Mouse (Mus musculus) gastrocnemius, postnatal 25 days (tissue): Measurements from ENCODE around the gene Ripor1. TPM values are rescaled to one million over a fixed set of nuclear protein-coding genes. Genes with fewer than 3 reads are reported as not detected.
"Not testable (repeated sequence)": the region's sequence is repeated elsewhere in the genome, so short reads cannot be mapped to it uniquely, and the experiment has no call there.

Experiments used
- DNase-seq: peaks from one replicate; pipeline ENCODE4 v3.0.0; 2022
- long read RNA-seq, 2 experiments: library from polyadenylated mRNA; stranded (forward); transcript quantifications; one replicate each; pipeline ENCODE4 v2.0.0; 2021
- total RNA-seq, 2 experiments: library from RNA; stranded (reverse); gene quantifications; 1 replicate in 1 of 2; 2 replicates in 1 of 2; pipeline ENCODE4 v1.2.3; 2021

Ripor1 gene
- 10 to 100 TPM; 15.5 to 19.6 TPM for total RNA-seq
- long read RNA-seq, experiment 1, full-length matches to known transcripts, result 1 of 8 reads
- long read RNA-seq, experiment 1, partial matches to known transcripts, result 4 of 8 reads
- long read RNA-seq, experiment 1, other reads (novel, unspliced or antisense), result 3 of 8 reads
- long read RNA-seq, experiment 2, full-length matches to known transcripts, result 1 of 5 reads
- long read RNA-seq, experiment 2, partial matches to known transcripts, result 3 of 5 reads
- long read RNA-seq, experiment 2, other reads (novel, unspliced or antisense), result 1 of 5 reads

DNA sequence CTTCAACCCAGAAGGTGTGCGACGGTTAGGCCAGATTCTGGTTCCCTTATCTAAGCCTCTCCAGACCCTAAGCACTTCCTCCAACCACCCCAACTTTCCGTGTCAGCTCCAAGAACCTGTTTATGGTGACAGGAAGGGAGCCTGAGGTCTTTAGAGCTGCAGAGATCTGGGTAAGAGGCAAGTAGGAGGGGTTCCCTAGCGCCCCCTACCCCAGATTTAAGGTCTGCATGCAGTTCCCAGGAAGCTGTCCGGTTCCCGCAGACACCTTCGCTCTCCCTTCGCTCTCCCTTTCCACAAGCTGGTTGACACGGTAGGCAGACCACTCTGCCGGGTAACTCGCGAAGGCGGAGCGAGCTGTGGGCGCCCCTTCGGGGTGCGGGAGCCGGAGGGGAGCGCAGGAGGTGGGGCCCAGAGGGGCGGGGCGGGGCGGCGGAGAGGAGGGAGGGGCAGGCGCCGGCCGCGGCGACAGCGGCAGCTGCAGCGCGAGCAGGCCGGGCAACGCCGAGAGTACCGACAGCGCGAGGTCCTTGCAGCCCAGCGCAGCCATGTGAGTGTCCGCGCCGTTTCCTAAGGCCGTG is at the start of gene Ripor1:
Gene Ripor1, plus strand, starts transcription at position 452 of the 578 bp plus-strand sequence.
- peak; percentile 84 for DNase-seq

DNA sequence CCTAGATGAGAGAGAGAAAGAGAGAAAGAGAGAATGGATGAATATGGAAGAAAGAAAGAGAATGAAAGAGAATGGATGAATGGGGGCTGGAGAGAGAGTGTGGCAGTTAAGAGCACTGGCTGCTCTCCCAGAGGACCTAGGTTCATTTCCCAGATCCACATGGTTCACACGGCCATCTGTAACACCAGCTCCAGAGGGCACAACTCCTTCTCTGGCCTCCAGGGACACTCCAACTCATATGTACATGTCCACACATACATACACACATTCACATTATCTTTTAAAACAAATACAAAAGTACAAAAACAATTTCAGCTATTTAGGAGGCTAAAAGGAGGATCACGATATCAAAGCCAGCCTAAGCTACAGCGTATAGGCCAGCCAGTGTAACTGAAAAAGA is 42.2 kb upstream of the Ripor1 start:
- no peak for DNase-seq

DNA sequence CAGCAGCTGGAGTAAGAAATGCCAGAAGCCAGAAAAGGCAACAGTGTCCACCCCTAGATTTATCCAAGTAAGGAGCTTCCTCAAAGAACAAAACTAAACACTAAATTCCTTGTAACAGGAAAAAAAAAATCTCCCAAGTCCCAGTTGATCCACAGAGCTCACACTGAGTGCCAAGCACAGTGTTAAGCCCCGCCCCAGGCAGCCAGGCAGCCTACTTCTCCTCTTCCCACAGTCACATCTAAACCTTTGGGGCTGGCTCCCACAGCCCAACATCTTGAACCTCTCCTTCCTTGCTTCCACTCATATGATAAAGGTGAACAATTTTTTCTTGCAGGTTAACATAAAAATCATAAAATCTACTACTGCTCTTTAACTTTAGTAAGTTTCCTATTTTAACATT is 41.2 kb upstream of the Ripor1 start:
- no peak for DNase-seq

DNA sequence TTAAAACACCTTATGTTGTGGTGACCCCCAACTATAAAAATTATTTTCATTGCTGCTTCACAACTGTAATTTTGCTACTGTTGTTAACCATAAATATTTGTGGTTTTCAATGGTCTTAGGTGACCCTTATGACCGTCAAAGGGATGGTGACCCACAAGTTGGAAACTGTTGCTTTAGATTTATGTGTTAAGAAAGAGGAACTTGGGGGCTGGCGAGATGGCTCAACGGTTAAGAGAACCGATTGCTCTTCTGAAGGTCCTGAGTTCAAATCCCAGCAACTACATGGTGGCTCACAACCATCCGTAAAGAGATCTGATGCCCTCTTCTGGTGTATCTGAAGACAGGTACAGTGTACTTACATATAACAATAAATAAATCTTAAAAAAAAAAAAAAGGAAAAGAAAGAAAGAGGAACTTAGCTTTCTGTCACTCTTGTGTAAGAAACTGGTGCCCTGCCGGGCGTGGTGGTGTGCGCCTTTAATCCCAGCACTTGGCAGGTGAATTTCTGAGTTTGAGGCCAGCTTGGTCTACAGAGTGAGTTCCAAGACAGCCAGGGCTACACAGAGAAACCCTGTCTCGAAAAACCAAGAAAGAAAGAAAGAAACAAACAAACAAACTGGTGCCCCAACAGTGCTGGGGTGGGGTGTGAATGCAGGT is 40.4 kb upstream of the Ripor1 start:
- not testable (repeated sequence) for DNase-seq

DNA sequence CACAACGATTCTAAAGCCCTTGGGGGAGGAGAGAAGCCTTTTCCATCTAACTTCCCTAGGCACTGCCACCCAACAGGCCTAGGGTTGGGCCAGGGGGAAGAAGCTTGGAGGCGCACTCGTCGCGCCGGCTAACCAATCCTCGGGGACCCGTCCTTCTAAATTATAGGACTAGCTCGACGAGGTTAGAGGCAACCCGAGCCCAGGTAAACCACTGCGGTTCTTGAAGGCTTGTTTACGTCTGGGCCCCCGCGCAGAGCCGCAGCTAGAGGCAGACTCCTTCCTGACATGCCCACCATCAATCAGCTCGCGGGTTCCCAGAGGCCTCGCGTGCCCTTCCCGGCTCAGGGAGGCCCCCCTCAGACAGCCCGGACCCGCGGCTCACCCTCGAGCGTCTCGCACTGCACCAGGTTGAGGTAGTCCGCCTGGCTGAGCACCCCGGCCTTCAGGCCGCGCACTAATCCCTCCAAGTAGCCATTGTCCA is 39.6 kb upstream of the Ripor1 start:
- DNase-seq, result no peak

DNA sequence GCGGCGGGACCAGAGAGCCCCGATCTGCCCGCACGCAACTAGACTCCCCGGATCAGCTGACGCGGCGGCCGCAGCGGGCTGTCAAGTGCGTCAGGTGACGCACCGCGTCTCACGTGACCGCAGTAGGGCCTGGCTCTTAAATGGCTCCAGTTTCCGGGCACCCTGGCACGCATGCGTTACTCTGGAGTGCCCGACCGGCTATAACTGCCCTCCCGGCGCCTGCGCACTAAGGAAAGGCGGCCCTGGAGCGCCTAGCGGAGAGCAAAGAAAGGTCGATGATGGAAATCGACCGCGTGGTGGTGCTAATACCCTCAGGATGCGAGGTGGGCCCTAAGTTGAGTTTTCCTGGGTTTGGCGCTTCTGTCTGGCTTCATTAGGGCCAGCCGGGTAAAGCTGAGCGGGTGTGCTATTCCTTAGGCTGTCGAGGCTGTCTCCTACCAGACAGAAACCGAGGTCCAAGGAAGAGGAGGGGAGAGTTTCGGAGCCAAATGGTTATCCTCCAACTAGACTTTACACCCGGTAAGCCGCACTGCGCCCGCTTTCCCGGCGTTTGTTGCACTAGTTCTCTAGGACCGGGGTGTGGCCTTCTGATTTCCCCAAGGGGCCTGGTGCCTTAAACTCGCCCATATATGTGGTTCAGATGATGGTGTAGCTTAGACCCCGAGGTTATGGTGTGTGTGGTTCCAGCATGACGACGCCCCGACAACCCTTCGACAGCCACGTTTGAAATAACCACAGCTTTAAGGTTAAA is 38.9 kb upstream of the Ripor1 start, which contains the start of gene Atp6v0d1:
Gene Atp6v0d1, minus strand, starts transcription at position 96 of the 751 bp plus-strand sequence.
- DNase-seq, result peak; percentile 100

DNA sequence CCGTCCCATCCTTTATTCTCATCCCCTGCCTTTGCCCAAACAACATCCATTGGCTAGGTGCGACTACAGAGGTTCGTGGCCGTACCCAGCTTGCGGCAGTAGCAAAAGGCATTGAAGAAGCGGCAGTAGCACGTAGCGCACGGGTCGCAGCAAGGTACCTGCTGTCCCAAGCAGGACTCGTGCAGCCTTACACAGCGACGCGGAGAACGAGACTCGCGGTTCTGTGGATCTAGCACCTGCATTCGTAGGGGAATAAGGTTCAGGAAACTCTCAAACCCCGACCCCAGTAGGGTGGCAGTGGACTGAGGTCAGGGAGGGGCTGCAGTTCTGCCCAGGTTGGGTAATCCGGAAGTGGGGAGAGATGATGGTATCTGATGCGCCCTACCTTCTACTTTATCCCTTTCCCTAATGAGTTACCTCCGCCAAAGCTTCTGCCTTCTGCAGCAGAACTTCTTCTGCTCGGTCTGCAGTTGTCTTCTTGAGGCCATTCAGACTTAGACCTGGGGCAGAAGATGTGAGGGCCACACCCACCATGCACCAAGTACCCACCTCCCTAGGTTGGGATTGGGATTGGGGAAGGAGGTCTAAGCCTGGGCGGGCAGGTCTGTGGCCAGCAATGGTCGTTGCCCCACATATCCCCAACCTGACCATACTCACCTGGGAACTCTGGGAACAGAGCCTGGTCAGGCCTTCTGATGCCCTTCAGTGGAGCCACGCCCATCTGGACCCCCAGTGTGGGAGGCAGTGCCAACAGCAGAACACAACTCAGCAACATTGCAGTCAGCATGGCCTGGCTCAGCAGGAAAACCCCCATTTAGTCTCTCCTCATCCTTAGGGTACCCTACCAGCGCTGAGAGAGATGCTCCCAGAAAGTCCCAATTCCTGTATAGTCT is 38.1 kb upstream of the Ripor1 start:
- peak; percentile 19 for DNase-seq

DNA sequence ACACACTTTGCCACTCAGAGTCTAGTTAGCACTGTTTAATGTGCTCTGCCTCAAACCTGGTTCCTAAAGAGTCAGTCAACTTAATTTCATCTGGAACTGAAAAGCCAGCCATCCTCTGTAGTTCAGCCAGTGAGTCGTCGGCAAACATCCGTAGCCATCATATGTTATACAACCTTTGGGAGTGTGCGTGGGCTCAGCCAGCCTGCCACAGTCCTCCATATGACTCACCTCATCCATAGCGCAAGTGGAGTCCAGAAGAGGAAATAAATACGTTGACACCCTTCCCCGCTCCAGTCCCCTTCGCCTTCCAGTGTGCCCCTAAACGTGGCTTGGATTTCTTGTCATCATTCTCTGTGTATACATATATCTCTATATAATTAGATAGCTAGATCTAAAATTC is 33.2 kb upstream of the Ripor1 start:
- DNase-seq, result no peak

DNA sequence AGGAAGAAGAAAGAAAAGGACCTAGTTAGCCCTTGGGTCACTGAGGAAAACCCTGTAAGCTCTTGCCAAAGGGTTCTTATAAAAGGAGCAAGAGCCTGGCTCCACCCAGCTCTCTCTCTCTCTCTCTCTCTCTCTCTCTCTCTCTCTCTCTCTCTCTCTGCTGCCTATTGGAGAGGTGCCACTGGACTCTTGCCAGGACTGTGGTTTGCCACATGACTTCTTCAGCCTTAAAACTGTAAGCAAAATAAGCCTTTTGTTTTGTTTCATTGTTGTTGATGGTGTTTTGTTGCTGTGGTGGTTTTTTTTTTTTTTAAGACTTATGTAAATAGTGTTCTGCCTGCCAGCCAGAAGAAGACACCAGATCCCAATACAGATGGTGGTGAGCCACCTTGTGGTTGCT is 31.6 kb upstream of the Ripor1 start:
- DNase-seq, result peak; percentile 23

DNA sequence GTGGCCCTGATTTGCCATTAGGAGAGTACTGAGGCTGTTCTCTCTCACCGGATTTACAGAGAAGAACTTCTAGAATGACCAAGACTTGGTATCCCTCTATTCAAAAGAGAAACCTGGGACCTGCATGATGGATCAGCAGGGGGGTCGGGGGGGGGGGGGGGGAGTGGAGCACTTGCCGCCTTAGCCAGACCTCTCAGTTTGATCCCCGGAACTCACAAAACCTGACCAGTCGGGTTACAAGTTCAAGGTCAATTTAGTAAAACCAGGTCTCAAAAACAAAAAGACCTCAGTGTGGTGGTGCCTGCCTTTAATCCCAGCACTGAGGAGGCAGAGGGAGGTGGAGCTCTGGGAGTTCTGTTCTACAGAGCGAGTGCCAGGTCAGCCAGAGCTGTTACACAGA is 30.3 kb upstream of the Ripor1 start:
- DNase-seq, result no peak

DNA sequence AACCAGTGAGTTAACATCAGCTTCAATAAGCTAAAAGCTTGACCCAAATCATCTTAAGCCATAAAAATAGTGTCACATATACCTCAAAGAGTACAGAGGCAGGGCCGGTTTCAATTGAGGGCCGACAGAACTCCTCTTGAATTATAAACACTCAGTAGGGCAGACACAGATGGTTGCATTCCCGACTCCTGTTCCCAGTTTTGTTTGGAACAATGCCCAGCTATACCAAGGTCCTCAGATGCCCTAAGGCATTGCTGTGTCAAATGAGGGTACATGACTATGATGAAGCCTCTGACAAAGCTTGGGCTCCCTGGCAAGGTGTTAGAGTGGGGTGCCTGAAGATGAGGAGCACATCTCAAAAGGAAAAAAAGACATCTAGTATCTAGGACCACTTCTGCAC is 29.5 kb upstream of the Ripor1 start:
- DNase-seq, result no peak

DNA sequence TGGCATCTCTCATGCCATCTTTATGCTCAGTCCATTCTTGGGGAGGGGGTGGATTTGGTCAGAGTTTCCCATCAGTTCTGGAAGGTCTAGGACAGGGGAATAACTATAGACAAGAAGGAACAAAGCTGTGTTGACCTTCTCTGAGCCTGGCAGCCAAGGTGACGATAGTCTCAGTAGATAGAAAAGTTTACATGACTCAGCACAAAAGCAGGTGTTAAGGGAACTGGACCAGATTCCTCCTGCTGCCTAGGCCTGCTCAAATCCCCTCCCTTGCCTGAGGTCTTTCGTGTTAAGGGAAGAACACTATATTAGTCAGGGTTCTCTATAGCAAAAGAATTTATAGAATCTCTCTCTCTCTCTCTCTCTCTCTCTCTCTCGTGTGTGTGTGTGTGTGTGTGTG is 25.3 kb upstream of the Ripor1 start:
- DNase-seq, result no peak

DNA sequence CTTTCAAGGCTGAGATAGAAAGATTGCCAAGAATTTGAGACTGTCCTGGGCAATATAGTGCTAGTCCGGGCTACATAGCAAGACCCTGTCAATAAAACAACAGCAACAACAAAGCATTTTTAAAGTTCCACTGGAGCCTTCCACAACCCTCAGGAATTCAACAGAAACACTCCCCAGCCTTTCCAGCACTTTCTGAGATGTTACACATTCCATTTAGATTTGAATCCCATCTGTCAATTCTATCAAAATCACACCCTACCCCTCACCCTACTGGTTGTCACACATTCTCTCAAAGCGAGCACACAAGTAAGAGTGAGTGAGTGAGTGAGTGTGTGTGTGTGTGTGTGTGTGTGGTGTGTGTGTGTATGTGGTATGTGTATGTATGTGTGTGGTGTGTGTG is 12.6 kb upstream of the Ripor1 start:
- DNase-seq, result no peak

DNA sequence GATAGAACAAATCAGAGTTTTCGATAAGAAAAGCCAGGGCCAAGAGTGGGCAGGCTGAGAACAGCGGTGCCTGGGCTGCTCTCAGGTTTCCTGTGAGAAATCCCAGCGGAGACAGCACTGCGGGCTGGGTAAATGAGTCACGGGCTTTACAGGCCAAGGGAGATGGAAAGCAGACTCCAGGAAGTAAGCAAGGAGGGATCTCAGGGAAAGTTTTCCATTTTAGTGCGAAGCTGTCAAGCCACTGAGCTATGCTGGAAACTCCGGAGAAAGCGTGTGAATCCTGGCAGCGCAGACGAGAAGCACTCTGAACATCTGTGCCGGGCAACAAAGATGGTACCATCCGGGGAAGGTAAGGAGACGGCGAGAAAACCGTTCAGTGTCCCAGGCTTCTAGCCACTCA is 11.2 kb upstream of the Ripor1 start:
- peak; percentile 49 for DNase-seq

DNA sequence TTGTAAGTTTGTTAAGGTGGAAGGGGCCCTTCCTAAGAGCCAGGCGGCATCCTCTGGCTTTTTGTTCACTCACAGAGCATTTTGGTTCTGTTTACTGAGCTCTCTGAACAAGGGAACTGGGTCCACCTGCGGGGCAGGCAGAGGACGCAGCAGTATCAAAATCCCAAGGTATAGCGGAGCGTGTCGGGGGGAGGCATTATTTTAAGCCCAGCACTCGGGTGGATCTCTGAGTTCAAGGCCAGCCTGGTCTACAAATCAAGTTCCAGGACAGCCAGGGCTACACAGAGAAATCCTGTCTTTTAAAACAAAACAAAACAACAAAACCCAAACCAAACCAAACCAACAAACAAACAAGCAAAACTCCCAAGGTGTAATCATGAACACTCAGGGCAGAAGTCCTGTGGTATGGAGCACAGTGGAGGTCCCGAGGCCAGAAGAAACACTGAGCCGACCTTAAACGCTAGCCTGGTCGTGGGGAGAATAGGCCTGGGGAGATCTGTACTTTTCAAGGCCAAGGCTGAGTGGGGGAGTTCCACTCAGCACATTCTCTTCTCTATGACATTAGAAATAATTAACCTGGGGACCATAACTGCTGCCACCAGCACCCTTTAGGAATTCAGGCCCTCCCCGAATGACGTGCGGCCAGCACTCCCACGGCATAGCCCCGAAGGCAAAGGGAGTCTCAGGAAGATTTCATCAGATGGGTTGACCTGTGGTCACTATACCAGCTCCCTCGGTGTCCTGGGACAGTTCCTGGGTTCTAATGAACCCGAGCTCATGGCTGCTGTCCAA is 10.4 kb upstream of the Ripor1 start:
- DNase-seq, result no peak

DNA sequence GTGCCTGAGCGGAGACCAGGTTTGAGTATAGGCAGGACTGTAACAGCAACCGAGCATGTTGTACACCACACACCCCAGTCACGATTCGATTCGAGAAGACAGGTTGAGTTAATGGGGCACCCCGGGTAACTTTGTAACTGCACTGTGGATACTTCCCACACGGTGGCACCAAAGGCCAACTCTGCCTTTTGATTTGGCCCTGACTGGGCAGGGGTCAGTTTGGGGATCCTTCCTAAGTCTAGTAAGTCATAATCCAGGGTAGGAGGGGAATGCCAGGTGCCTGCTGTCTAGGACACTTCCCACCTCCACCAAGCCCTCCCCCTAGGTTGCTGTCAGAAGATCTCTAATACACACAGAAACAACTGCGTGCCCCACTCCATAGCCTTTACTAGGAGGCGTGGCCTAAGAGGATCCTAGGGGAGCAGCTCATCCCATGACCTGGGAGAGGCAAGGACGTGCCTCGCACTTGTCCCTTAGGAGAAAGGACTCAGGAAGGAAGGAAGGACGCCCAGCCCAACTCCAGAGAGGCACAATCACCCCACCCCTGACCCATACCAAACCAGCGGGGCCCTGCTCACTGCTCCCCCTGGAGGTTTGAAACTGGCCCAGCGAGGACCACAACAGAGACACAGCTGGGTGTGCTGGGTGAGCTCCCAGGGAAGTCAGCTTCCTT is 8.6 kb upstream of the Ripor1 start:
- peak; percentile 78 for DNase-seq

DNA sequence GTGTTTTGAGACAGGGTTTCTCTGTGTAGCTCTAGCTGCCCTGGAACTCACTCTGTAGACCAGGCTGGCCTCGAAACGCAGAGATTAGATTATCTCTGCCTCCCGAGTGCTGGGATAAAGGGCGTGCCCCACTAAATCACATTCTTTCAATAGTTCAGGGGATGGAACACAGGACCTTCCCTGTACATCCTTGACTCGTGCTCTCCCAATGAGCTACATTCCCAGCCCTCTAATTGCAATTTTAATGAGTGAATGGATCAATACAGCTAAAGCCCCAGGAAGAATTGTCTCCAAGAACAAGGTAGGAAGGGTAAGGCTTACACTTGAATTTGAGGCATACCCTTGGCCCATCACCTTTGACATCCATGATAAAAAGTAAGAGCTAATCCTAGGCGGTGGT is 6.3 kb upstream of the Ripor1 start:
- DNase-seq, result no peak

DNA sequence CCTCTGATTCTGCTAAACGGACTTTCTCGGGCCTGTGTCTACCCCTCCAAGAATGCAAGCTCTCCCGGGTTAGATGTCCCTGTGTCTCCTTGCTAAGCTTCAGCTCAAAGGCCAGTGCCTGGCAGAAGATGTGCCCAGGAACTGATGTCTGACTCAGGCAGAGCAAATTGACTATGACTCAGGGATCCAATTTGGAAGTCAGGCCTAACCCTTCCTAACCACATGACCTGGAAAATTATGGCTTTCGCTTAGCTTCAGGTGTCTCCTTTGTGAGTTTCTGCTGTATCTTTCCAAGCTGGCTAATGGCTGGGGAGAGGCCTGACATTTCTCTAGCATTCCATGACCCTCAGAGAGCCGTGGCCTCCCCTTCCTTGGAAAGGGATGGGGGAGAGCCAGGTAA is 3.8 kb upstream of the Ripor1 start:
- DNase-seq, result no peak

DNA sequence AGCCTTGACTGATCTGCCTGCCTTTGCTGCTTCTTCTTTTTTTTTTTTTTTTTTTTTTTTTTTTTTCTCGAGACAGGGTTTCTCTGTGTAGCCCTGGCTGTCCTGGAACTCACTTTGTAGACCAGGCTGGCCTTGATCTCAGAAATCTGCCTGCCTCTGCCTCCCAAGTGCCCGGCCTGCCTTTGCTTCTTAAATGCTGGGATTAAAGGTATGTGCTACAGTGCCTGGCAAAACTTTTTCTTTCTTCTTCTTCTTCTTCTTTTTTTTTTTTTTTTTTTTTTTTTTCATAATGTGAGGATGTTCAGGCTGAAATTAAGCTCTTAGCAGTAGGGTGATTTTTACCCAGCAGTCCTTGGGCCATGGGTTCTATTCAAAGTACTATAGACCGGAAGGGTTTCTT is 2.5 kb upstream of the Ripor1 start:
- DNase-seq, result not testable (repeated sequence)

DNA sequence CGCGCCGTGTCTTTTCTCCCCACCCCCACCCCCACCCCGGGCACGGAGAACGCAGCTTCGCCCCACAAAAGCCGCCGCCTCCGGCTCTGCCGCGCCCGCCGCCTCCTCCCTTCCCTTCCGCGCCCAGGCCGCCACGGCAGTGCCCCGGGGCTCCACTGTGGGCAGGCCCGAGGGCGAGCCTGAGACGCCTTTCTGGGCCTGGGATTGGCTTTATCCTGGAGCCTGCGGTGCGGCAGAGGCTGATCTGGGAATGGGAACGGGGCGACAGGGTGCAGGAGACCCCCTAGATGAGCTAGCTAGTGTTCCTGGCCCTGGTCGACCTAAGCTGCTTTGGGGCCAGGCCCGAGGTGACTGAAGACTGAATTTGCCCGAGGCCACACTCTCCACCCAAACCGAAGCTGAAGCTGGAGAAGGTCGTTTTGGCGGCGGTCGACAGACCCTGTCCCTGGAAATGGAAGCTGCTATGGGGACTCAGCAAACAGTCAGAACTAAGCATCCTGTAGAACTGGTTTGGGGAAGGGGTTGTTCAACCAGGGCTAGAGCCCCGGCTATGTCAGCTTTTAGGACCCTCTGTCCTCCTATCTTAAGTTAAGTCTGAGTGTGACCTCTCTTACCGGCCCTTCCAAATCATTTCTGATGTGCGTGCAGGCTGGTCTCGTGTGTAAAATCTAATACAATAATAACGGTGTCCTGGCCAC is 585 bp downstream of the Ripor1 start:
- DNase-seq, result peak; percentile 45
